Mouse (Mus musculus) midbrain, embryonic 13.5 days (tissue): Measurements from ENCODE around the gene Rnf212. TPM values are rescaled to one million over a fixed set of nuclear protein-coding genes. Genes with fewer than 3 reads are reported as not detected.

ENCODE experiments used
- ATAC-seq: fragments of 200-750 bp; cut with Nextera tagmentation; 2 replicates; pipeline ENCODE4 v1.8.0; 2017; ENCODE audit warnings: mild to moderate bottlenecking, moderate TSS enrichment, moderate library complexity
- H3K27ac ChIP-seq: fragments of 300-500 bp; sonication (generic); 2 replicates; pipeline ENCODE4 v1.5.1; 2015; ENCODE audit warnings: inconsistent platforms, mild to moderate bottlenecking, moderate library complexity
- H3K27me3 ChIP-seq: fragments of 300-500 bp; sonication (generic); 2 replicates; pipeline ENCODE4 v1.6.1; 2015; ENCODE audit warnings: mild to moderate bottlenecking, inconsistent platforms
- H3K36me3 ChIP-seq: fragments of 300-500 bp; sonication (generic); 2 replicates; pipeline ENCODE4 v1.6.1; 2015; ENCODE audit warnings: mild to moderate bottlenecking, inconsistent platforms
- H3K4me1 ChIP-seq: fragments of 300-500 bp; sonication (generic); replicated peaks from 2 replicates; pipeline ENCODE4 v1.6.1; 2015; ENCODE audit warnings: inconsistent platforms
- H3K4me2 ChIP-seq: fragments of 300-500 bp; sonication (generic); replicated peaks from 2 replicates; pipeline ENCODE4 v1.6.1; 2015; ENCODE audit warnings: moderate library complexity, mild to moderate bottlenecking, inconsistent platforms
- H3K4me3 ChIP-seq: fragments of 300-500 bp; sonication (generic); replicated peaks from 2 replicates; pipeline ENCODE4 v1.5.1; 2015; ENCODE audit warnings: mild to moderate bottlenecking, inconsistent platforms
- H3K9ac ChIP-seq: fragments of 300-500 bp; sonication (generic); replicated peaks from 2 replicates; pipeline ENCODE4 v1.6.1; 2015; ENCODE audit warnings: mild to moderate bottlenecking, inconsistent platforms
- H3K9me3 ChIP-seq: fragments of 300-500 bp; sonication (generic); 2 replicates; pipeline ENCODE4 v1.6.1; 2016; ENCODE audit warnings: mild to moderate bottlenecking, inconsistent platforms
- WGBS: fragments of 180-500 bp; shearing (Covaris S2); methylation state at CpG from one replicate; pipeline ENCODE4 v1.1.7; 2015; 5-methylcytosine and 5-hydroxymethylcytosine counted together
- polyA plus RNA-seq: library from polyadenylated mRNA; unstranded; fragments of >200 nt; fragmentation: Nextera tagmentation; extraction: Ambion mirVana; gene quantifications from 2 replicates; pipeline ENCODE4 v1.2.1, GENCODE M21; 2015

The Rnf212 gene
- polyA plus RNA-seq, 1 experiment from 2014 or later = not detected

GRCm38 (mm10) chr5:108692271-108692670, 82.5 kb downstream of the Rnf212 start, which contains the start of gene Fgfrl1:
Gene Fgfrl1, plus strand, starts transcription at chr5:108692382.
- Histone ChIP-seq H3K4me2 (peak within 1 kb of the TSS; percentile 96), H3K4me1 (peaks cover 28% of the 10 kb centered on the region), H3K27me3 (peaks cover 24% of the 10 kb centered on the region), H3K9ac (0 out of 2 replicates have a peak within 1 kb of the TSS, but pooled peaks have one; percentile 23), H3K27ac (no peak within 1 kb of the TSS), H3K36me3 (no peaks in the 10 kb centered on the region), H3K9me3 (no peaks in the 10 kb centered on the region), H3K4me3 (peak within 1 kb of the TSS; percentile 80)
- WGBS = 5% methylated on average over 18 of the region's 18 CpGs
- ATAC-seq = no peak

DNA sequence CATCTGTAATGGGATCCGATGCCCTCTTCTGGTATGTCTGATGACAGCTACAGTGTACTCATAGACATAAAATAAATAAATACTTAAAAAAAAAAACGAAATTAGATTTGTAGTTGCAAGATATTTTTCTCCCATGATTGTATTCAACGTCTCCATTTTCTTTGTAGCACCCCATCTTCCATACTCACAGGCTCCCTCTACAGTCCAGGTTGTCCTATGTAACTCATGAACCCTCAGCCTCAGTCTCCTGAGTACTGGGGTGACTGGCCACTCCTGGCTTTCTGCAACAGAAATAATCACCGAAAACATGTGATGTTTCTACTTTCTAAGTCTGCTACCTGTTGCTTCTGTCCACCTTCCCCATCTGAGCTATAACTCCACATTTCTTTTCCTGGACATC, 83.6 kb downstream of the Rnf212 start:
- H3K4me3 ChIP-seq = no peak overlapping the region
- no peak overlapping the region for H3K4me2 ChIP-seq
- no peaks in the 10 kb centered on the region for H3K36me3 ChIP-seq
- H3K9me3 ChIP-seq = no peaks in the 10 kb centered on the region
- no peak overlapping the region for H3K27ac ChIP-seq
- peaks cover 24% of the 10 kb centered on the region for H3K27me3 ChIP-seq
- H3K4me1 ChIP-seq = peaks cover 18% of the 10 kb centered on the region
- no peak for ATAC-seq
- WGBS = 65% methylated on average over 4 of the region's 4 CpGs
- no peak overlapping the region for H3K9ac ChIP-seq

DNA sequence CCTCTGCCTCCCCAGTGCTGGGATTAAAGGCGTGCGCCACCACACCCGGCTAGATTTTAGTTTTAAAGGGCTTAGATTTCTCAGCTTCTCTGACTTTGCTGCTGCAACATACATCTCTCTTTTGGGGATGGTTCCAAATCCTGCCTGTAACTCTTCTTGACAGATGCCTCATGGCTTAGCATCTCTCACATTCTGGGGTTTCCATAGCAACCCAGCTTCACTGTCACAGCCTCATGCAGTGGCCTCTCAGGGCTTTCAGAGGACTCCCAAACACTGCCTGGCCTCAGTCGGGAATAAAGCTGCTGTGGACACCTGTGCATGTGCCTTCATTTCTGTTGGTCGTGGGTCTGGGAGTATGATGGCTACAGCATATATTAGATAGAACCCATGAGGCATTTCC, 85.7 kb downstream of the Rnf212 start:
- WGBS = 64% methylated on average over 5 of the region's 5 CpGs
- no peak overlapping the region for H3K27ac ChIP-seq
- no peak for ATAC-seq

GRCm38 (mm10) chr5:108680871-108681270, 93.9 kb downstream of the Rnf212 start:
- H3K4me1 ChIP-seq = peaks cover 15% of the 10 kb centered on the region
- 95% methylated on average over 6 of the region's 6 CpGs for WGBS
- no peak overlapping the region for H3K27ac ChIP-seq
- ATAC-seq = no peak
- H3K9ac ChIP-seq = no peak overlapping the region
- no peaks in the 10 kb centered on the region for H3K27me3 ChIP-seq
- H3K9me3 ChIP-seq = no peaks in the 10 kb centered on the region
- no peak overlapping the region for H3K4me3 ChIP-seq
- peaks cover 6% of the 10 kb centered on the region; the same call in 1 of the 2 replicates for H3K36me3 ChIP-seq
- H3K4me2 ChIP-seq = no peak overlapping the region

More for the DNA sequence above, 85.7 kb downstream of the Rnf212 start:
- H3K9ac ChIP-seq = no peak overlapping the region
- H3K4me2 ChIP-seq = no peak overlapping the region
- peaks cover 17% of the 10 kb centered on the region for H3K27me3 ChIP-seq
- H3K36me3 ChIP-seq = no peaks in the 10 kb centered on the region
- no peak overlapping the region for H3K4me3 ChIP-seq
- peaks cover 7% of the 10 kb centered on the region for H3K4me1 ChIP-seq
- H3K9me3 ChIP-seq = no peaks in the 10 kb centered on the region

GRCm38 (mm10) chr5:108679909-108680308, 94.9 kb downstream of the Rnf212 start:
- 56% methylated on average over 3 of the region's 3 CpGs for WGBS
- no peak overlapping the region for H3K27ac ChIP-seq
- no peaks in the 10 kb centered on the region for H3K27me3 ChIP-seq
- H3K4me2 ChIP-seq = no peak overlapping the region
- H3K9ac ChIP-seq = no peak overlapping the region
- no peak for ATAC-seq
- H3K4me1 ChIP-seq = peaks cover 15% of the 10 kb centered on the region
- H3K36me3 ChIP-seq = peaks cover 6% of the 10 kb centered on the region; the same call in 1 of the 2 replicates
- no peaks in the 10 kb centered on the region for H3K9me3 ChIP-seq
- no peak overlapping the region for H3K4me3 ChIP-seq

Other genes starting within 250 kb of the Rnf212 start
- 31.6 and 33.5 TPM in 2 replicates for gene Cplx1, start 225.0 kb downstream of the Rnf212 start, polyA plus RNA-seq
- gene Gak, start 145.2 kb downstream of the Rnf212 start, polyA plus RNA-seq = 50.3 and 51.7 TPM in 2 replicates
- 23.7 and 23.8 TPM in 2 replicates for gene Tmem175, start 145.2 kb downstream of the Rnf212 start, polyA plus RNA-seq
- 10.6 and 10.7 TPM in 2 replicates for gene Idua, start 114.7 kb downstream of the Rnf212 start, polyA plus RNA-seq
- gene Dgkq, start 105.3 kb downstream of the Rnf212 start, polyA plus RNA-seq = 23.7 and 26.6 TPM in 2 replicates
- gene Slc26a1, start 99.4 kb downstream of the Rnf212 start, polyA plus RNA-seq = 1.7 and 2.6 TPM in 2 replicates
- 4.0 and 5.3 TPM in 2 replicates for gene Fgfrl1, start 82.6 kb downstream of the Rnf212 start, polyA plus RNA-seq
- gene Tmed11, start 20.4 kb upstream of the Rnf212 start, polyA plus RNA-seq = not detected in 2 replicates
- not detected in 2 replicates for gene Vmn2r8, start 33.9 kb upstream of the Rnf212 start, polyA plus RNA-seq
- gene Vmn2r9, start 77.6 kb upstream of the Rnf212 start, polyA plus RNA-seq = not detected in 2 replicates
- gene Vmn2r10, start 231.5 kb upstream of the Rnf212 start, polyA plus RNA-seq = not detected in 2 replicates